Mouse (Mus musculus) urinary bladder, postnatal 36 days (tissue): ENCODE data around the gene Shpk.

ENCODE experiments used
- DNase-seq, 2 experiments: peaks; one replicate each; pipeline ENCODE4 v3.0.0; 2022; ENCODE audit warnings: low spot score in 2 of 2, mixed read lengths in 1 of 2

Shpk gene

GRCm38 (mm10) chr11:73199230-73199712, at the start of gene Shpk:
Gene Shpk (plus strand): TSS chr11:73199460.
- DNase-seq: peak; percentile 94

GRCm38 (mm10) chr11:73155071-73155470, 44.2 kb upstream of the Shpk start:
- no peak for DNase-seq

GRCm38 (mm10) chr11:73159957-73160810, 39.1 kb upstream of the Shpk start, which contains the start of gene P2rx5:
Gene P2rx5 (plus strand): TSS chr11:73160421.
- DNase-seq: no peak

GRCm38 (mm10) chr11:73160811-73161200, 38.5 kb upstream of the Shpk start:
- no peak for DNase-seq

- no peak for DNase-seq
These were observed 37.6 kb upstream of the Shpk start for GRCm38 (mm10) chr11:73161616-73162015.

- no peak for DNase-seq
These were observed 37.0 kb upstream of the Shpk start for GRCm38 (mm10) chr11:73162284-73162683.

- no peak for DNase-seq
These were observed 31.2 kb upstream of the Shpk start for GRCm38 (mm10) chr11:73168071-73168470.

GRCm38 (mm10) chr11:73168576-73168975, 30.7 kb upstream of the Shpk start:
- DNase-seq: no peak

- peak in 1 of 2 experiments; percentile 51 for DNase-seq
These were observed 30.0 kb upstream of the Shpk start for GRCm38 (mm10) chr11:73169231-73169630.

- peak in 1 of 2 experiments; percentile 62 for DNase-seq
These were observed 27.1 kb upstream of the Shpk start for GRCm38 (mm10) chr11:73172186-73172585.

- peak; percentile 35 to 60 for DNase-seq
These were observed 23.6 kb upstream of the Shpk start for GRCm38 (mm10) chr11:73175612-73176011.

GRCm38 (mm10) chr11:73176186-73176585, 23.1 kb upstream of the Shpk start:
- no peak for DNase-seq

GRCm38 (mm10) chr11:73176608-73177508, 22.4 kb upstream of the Shpk start, which contains the start of the genes Emc6 and Tax1bp3:
Gene Emc6 (minus strand): TSS chr11:73177037.
Gene Tax1bp3 (plus strand): TSS chr11:73177083.
- DNase-seq: peak; percentile 90 to 95

- DNase-seq: peak; percentile 77 to 87
These were observed 21.8 kb upstream of the Shpk start for GRCm38 (mm10) chr11:73177509-73177875.

- no peak for DNase-seq
These were observed 21.4 kb upstream of the Shpk start for GRCm38 (mm10) chr11:73177895-73178294.

GRCm38 (mm10) chr11:73185872-73186615, 13.2 kb upstream of the Shpk start:
- no peak for DNase-seq

- DNase-seq: no peak
These were observed 12.0 kb upstream of the Shpk start for GRCm38 (mm10) chr11:73187231-73187630.

GRCm38 (mm10) chr11:73193047-73193446, 6.2 kb upstream of the Shpk start:
- no peak for DNase-seq

- DNase-seq: no peak
These were observed 4.8 kb upstream of the Shpk start for GRCm38 (mm10) chr11:73194444-73194843.

GRCm38 (mm10) chr11:73198190-73198589, 1.1 kb upstream of the Shpk start:
- DNase-seq: no peak

GRCm38 (mm10) chr11:73198603-73199229, 544 bp upstream of the Shpk start, which contains the start of gene Ctns:
Gene Ctns (minus strand): TSS chr11:73199042.
- peak in 1 of 2 experiments; percentile 85 for DNase-seq
